Mouse (Mus musculus) forebrain, embryonic 15.5 days (tissue): ENCODE results near the gene Cfap157. TPM values are rescaled to one million over a fixed set of nuclear protein-coding genes. Genes with fewer than 3 reads are reported as not detected.

ENCODE experiments used
- ATAC-seq: fragments of 200-750 bp; cut with Nextera tagmentation; replicated peaks from 2 replicates; pipeline ENCODE4 v1.8.0; 2017; ENCODE audit warnings: mild to moderate bottlenecking, moderate TSS enrichment, moderate library complexity
- H3K27ac ChIP-seq: fragments of 300-500 bp; sonication (generic); replicated peaks from 2 replicates; pipeline ENCODE4 v1.5.1; 2015; ENCODE audit warnings: mild to moderate bottlenecking, inconsistent platforms
- H3K27me3 ChIP-seq: fragments of 300-500 bp; sonication (generic); 2 replicates; pipeline ENCODE4 v1.6.1; 2015; ENCODE audit warnings: inconsistent platforms
- H3K36me3 ChIP-seq: fragments of 300-500 bp; sonication (generic); 2 replicates; pipeline ENCODE4 v1.6.1; 2015; ENCODE audit warnings: mild to moderate bottlenecking, inconsistent platforms
- H3K4me1 ChIP-seq: fragments of 300-500 bp; sonication (generic); 2 replicates; pipeline ENCODE4 v1.6.1; 2015; ENCODE audit warnings: inconsistent platforms
- H3K4me2 ChIP-seq: fragments of 300-500 bp; sonication (generic); replicated peaks from 2 replicates; pipeline ENCODE4 v1.6.1; 2015; ENCODE audit warnings: mild to moderate bottlenecking, inconsistent platforms
- H3K4me3 ChIP-seq: fragments of 300-500 bp; sonication (generic); 2 replicates; pipeline ENCODE4 v1.5.1; 2015; ENCODE audit warnings: mild to moderate bottlenecking, inconsistent platforms
- H3K9ac ChIP-seq: fragments of 300-500 bp; sonication (generic); replicated peaks from 2 replicates; pipeline ENCODE4 v1.6.1; 2015; ENCODE audit warnings: mild to moderate bottlenecking, inconsistent platforms
- H3K9me3 ChIP-seq: fragments of 300-500 bp; sonication (generic); 2 replicates; pipeline ENCODE4 v1.6.1; 2016; ENCODE audit warnings: inconsistent platforms
- WGBS: fragments of 180-500 bp; shearing (Covaris S2); methylation state at CpG from one replicate; pipeline ENCODE4 v1.1.7; 2015; ENCODE audit warnings: mixed read lengths; 5-methylcytosine and 5-hydroxymethylcytosine counted together
- polyA plus RNA-seq: library from polyadenylated mRNA; unstranded; fragments of >200 nt; fragmentation: Nextera tagmentation; extraction: Ambion mirVana; gene quantifications from 2 replicates; pipeline ENCODE4 v1.2.1, GENCODE M21; 2015

Gene Cfap157
- polyA plus RNA-seq, 1 experiment from 2014 or later: 0.61 TPM

- ATAC-seq: peak; percentile 85
- WGBS: 55% methylated on average over 17 of the region's 17 CpGs
Observed at GRCm38 (mm10) chr2:32816946-32817581, 32.8 kb upstream of the Cfap157 start.

GRCm38 (mm10) chr2:32816497-32816896, 32.3 kb upstream of the Cfap157 start:
- Histone ChIP-seq H3K27me3 (no peaks in the 10 kb centered on the region), H3K27ac (peak overlapping the region; percentile 88), H3K36me3 (peaks cover 56% of the 10 kb centered on the region), H3K4me2 (no peak overlapping the region), H3K4me3 (no peak overlapping the region), H3K4me1 (peaks cover 14% of the 10 kb centered on the region), H3K9me3 (no peaks in the 10 kb centered on the region), H3K9ac (no peak overlapping the region)
- peak; percentile 46; the same call in 1 of the 2 replicates for ATAC-seq
- 68% methylated on average over 2 of the region's 2 CpGs for WGBS

More at GRCm38 (mm10) chr2:32816946-32817581, 32.8 kb upstream of the Cfap157 start:
- H3K4me2 ChIP-seq: 0 out of 2 replicates have a peak overlapping the region, but pooled peaks have one; percentile 6
- H3K4me3 ChIP-seq: no peak overlapping the region
- no peaks in the 10 kb centered on the region for H3K27me3 ChIP-seq
- H3K9me3 ChIP-seq: no peaks in the 10 kb centered on the region
- H3K36me3 ChIP-seq: peaks cover 53% of the 10 kb centered on the region
- H3K27ac ChIP-seq: peak overlapping the region; percentile 88
- no peak overlapping the region for H3K9ac ChIP-seq
- peaks cover 14% of the 10 kb centered on the region for H3K4me1 ChIP-seq

- no peak overlapping the region for H3K27ac ChIP-seq
- no peak overlapping the region for H3K4me2 ChIP-seq
- 88% methylated on average over 8 of the region's 8 CpGs for WGBS
- no peak overlapping the region for H3K4me3 ChIP-seq
- no peaks in the 10 kb centered on the region for H3K27me3 ChIP-seq
- peaks cover 4% of the 10 kb centered on the region for H3K4me1 ChIP-seq
- H3K9ac ChIP-seq: no peak overlapping the region
- H3K9me3 ChIP-seq: no peaks in the 10 kb centered on the region
- ATAC-seq: no peak
- peaks cover 73% of the 10 kb centered on the region for H3K36me3 ChIP-seq
Observed at GRCm38 (mm10) chr2:32811959-32812358, 27.7 kb upstream of the Cfap157 start.

GRCm38 (mm10) chr2:32808816-32809566, 24.8 kb upstream of the Cfap157 start:
- Histone ChIP-seq H3K27ac (no peak overlapping the region), H3K9me3 (no peaks in the 10 kb centered on the region), H3K4me1 (no peaks in the 10 kb centered on the region), H3K36me3 (peaks cover 80% of the 10 kb centered on the region), H3K4me3 (no peak overlapping the region), H3K27me3 (no peaks in the 10 kb centered on the region), H3K4me2 (no peak overlapping the region), H3K9ac (no peak overlapping the region)
- 93% methylated on average over 14 of the region's 14 CpGs for WGBS
- ATAC-seq: no peak

- H3K27me3 ChIP-seq: no peaks in the 10 kb centered on the region
- H3K9ac ChIP-seq: no peak overlapping the region
- H3K4me2 ChIP-seq: no peak overlapping the region
- peaks cover 90% of the 10 kb centered on the region for H3K36me3 ChIP-seq
- H3K9me3 ChIP-seq: no peaks in the 10 kb centered on the region
- WGBS: 85% methylated on average over 10 of the region's 10 CpGs
- H3K4me1 ChIP-seq: no peaks in the 10 kb centered on the region
- no peak overlapping the region for H3K27ac ChIP-seq
- no peak for ATAC-seq
- no peak overlapping the region for H3K4me3 ChIP-seq
Observed at GRCm38 (mm10) chr2:32798251-32798962, 14.2 kb upstream of the Cfap157 start.

- no peak for ATAC-seq
- Histone ChIP-seq H3K36me3 (peaks cover 73% of the 10 kb centered on the region), H3K4me3 (no peak overlapping the region), H3K27me3 (no peaks in the 10 kb centered on the region), H3K4me1 (no peaks in the 10 kb centered on the region), H3K4me2 (no peak overlapping the region), H3K9ac (no peak overlapping the region), H3K9me3 (no peaks in the 10 kb centered on the region), H3K27ac (no peak overlapping the region)
- 84% methylated on average over 13 of the region's 13 CpGs for WGBS
Observed at GRCm38 (mm10) chr2:32795748-32796418, 11.7 kb upstream of the Cfap157 start.

DNA sequence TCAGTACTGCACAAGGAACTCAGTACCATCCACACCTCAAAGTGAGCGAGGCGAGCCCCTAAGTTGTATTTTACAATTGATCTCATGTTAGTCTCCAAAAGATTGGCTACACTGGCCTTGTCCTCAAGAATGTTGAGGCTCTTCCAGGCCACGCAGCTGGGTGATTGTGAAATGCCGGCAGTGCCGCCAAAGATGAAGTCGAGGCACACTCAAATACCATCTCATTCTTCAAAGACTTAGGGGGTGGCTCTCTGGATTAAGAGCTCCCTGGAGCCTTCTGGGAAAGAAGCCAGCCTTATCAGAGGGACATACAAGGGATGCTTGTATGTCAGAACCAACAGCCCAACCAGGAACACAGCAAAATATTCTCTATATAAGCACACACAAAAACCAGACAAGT, 7.1 kb upstream of the Cfap157 start:
- Histone ChIP-seq H3K27me3 (no peaks in the 10 kb centered on the region), H3K4me1 (no peaks in the 10 kb centered on the region), H3K4me2 (no peak overlapping the region), H3K36me3 (peaks cover 35% of the 10 kb centered on the region), H3K9me3 (no peaks in the 10 kb centered on the region), H3K27ac (0 out of 2 replicates have a peak overlapping the region, but pooled peaks have one; percentile 16), H3K9ac (no peak overlapping the region), H3K4me3 (no peak overlapping the region)
- no peak for ATAC-seq
- WGBS: 70% methylated on average over 6 of the region's 6 CpGs

DNA sequence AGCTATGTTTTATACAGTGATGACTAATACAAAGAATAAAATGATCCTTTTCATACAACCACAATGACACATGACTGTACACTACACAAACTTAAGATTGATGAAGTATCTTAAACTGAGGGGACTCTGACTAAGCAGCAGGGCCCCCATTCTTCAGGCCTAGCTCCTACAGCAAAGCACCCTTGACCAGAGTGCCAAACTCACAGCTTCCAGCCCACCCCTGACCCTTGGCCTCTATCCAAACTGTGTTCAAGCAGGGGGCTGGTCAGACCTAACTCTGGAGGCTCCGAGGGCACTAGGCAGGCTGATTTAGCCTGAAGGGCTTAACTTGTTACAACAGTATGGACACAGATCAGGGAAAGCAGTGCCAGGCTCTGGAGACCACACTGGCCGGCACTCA, 4.4 kb upstream of the Cfap157 start:
- Histone ChIP-seq H3K4me3 (no peak overlapping the region), H3K9me3 (no peaks in the 10 kb centered on the region), H3K36me3 (peaks cover 12% of the 10 kb centered on the region; the same call in 1 of the 2 replicates), H3K27me3 (no peaks in the 10 kb centered on the region), H3K27ac (no peak overlapping the region), H3K9ac (no peak overlapping the region), H3K4me2 (no peak overlapping the region), H3K4me1 (no peaks in the 10 kb centered on the region)
- WGBS: 62% methylated on average over 2 of the region's 2 CpGs
- no peak for ATAC-seq

GRCm38 (mm10) chr2:32787176-32787575, 2.9 kb upstream of the Cfap157 start:
- Histone ChIP-seq H3K9ac (no peak overlapping the region), H3K27me3 (no peaks in the 10 kb centered on the region), H3K4me2 (no peak overlapping the region), H3K4me1 (no peaks in the 10 kb centered on the region), H3K27ac (no peak overlapping the region), H3K36me3 (peaks cover 8% of the 10 kb centered on the region; the same call in 1 of the 2 replicates), H3K9me3 (no peaks in the 10 kb centered on the region), H3K4me3 (no peak overlapping the region)
- WGBS: 61% methylated on average over 6 of the region's 6 CpGs
- ATAC-seq: no peak

- no peak overlapping the region for H3K4me2 ChIP-seq
- no peak for ATAC-seq
- no peak overlapping the region for H3K27ac ChIP-seq
- H3K27me3 ChIP-seq: no peaks in the 10 kb centered on the region
- no peaks in the 10 kb centered on the region for H3K36me3 ChIP-seq
- no peak overlapping the region for H3K9ac ChIP-seq
- no peaks in the 10 kb centered on the region for H3K4me1 ChIP-seq
- no peaks in the 10 kb centered on the region for H3K9me3 ChIP-seq
- WGBS: 81% methylated on average over 6 of the region's 6 CpGs
- no peak overlapping the region for H3K4me3 ChIP-seq
Observed at GRCm38 (mm10) chr2:32781710-32782109, 2.5 kb downstream of the Cfap157 start.

- Histone ChIP-seq H3K9me3 (no peaks in the 10 kb centered on the region), H3K27ac (no peak overlapping the region), H3K9ac (no peak overlapping the region), H3K4me1 (peaks cover 14% of the 10 kb centered on the region), H3K27me3 (0 out of 2 replicates have a peak, but pooled peaks cover 2% of the 10 kb centered on the region), H3K4me3 (no peak overlapping the region), H3K4me2 (no peak overlapping the region), H3K36me3 (no peaks in the 10 kb centered on the region)
- 91% methylated on average over 6 of the region's 6 CpGs for WGBS
- no peak for ATAC-seq
Observed at GRCm38 (mm10) chr2:32779714-32780113, 4.5 kb downstream of the Cfap157 start.
